Mouse (Mus musculus): ENCODE data around the gene Acad12. TPM values are rescaled to one million over a fixed set of nuclear protein-coding genes. Genes with fewer than 3 reads are reported as not detected.
A peak's percentile ranks its signal among the peaks of the same experiment; 100 is the strongest.
"Not testable (repeated sequence)": the region's sequence is repeated elsewhere in the genome, so short reads cannot be mapped to it uniquely, and the experiment has no call there.

Acad12 gene
- polyA plus RNA-seq (2015; fragmentation: Nextera tagmentation; extraction: Ambion mirVana) = 1.7 and 1.8 TPM in 2 replicates

- Histone ChIP-seq H3K9ac (replicated peaks) (peak within 1 kb of the TSS; percentile 89), H3K36me3 (no peaks in the 10 kb centered on the region), H3K4me3 (replicated peaks) (peak within 1 kb of the TSS; percentile 83), H3K9me3 (replicated peaks) (no peaks in the 10 kb centered on the region), H3K4me1 (peaks cover 17% of the 10 kb centered on the region), H3K27ac (replicated peaks) (peak within 1 kb of the TSS; percentile 88), H3K4me2 (peak within 1 kb of the TSS; percentile 79), H3K27me3 (replicated peaks) (no peaks in the 10 kb centered on the region)
- ATAC-seq (ENCODE audit: low FRiP score) = peak; percentile 89
- under 1% methylated on average over 57 of the region's 58 CpGs for WGBS
These were observed at the start of gene Acad12 for GRCm38 (mm10) chr5:121618592-121619513. Acad12 (minus strand) TSS chr5:121618938.

- no peak for ATAC-seq (ENCODE audit: low FRiP score)
- Histone ChIP-seq H3K4me2 (no peak overlapping the region), H3K9ac (replicated peaks) (no peak overlapping the region), H3K4me1 (no peaks in the 10 kb centered on the region), H3K9me3 (replicated peaks) (no peaks in the 10 kb centered on the region), H3K36me3 (peaks cover 54% of the 10 kb centered on the region), H3K4me3 (replicated peaks) (no peak overlapping the region), H3K27ac (replicated peaks) (no peak overlapping the region), H3K27me3 (replicated peaks) (no peaks in the 10 kb centered on the region)
- 82% methylated on average over 6 of the region's 6 CpGs for WGBS
These were observed 49.7 kb upstream of the Acad12 start for GRCm38 (mm10) chr5:121668411-121668810.

GRCm38 (mm10) chr5:121667067-121667466 is 48.3 kb upstream of the Acad12 start:
- H3K4me2 ChIP-seq = no peak overlapping the region
- H3K36me3 ChIP-seq = peaks cover 48% of the 10 kb centered on the region
- ATAC-seq (ENCODE audit: low FRiP score) = no peak
- H3K27me3 ChIP-seq (replicated peaks) = no peaks in the 10 kb centered on the region
- WGBS = 91% methylated on average over 4 of the region's 4 CpGs
- H3K9me3 ChIP-seq (replicated peaks) = no peaks in the 10 kb centered on the region
- no peak overlapping the region for H3K27ac ChIP-seq (replicated peaks)
- no peak overlapping the region for H3K4me3 ChIP-seq (replicated peaks)
- H3K4me1 ChIP-seq = peaks cover 6% of the 10 kb centered on the region
- no peak overlapping the region for H3K9ac ChIP-seq (replicated peaks)

GRCm38 (mm10) chr5:121664971-121665370 is 46.2 kb upstream of the Acad12 start:
- 95% methylated on average over 9 of the region's 9 CpGs for WGBS
- Histone ChIP-seq H3K27me3 (replicated peaks) (no peaks in the 10 kb centered on the region), H3K36me3 (peaks cover 39% of the 10 kb centered on the region), H3K4me2 (no peak overlapping the region), H3K9ac (replicated peaks) (no peak overlapping the region), H3K9me3 (replicated peaks) (no peaks in the 10 kb centered on the region), H3K27ac (replicated peaks) (no peak overlapping the region), H3K4me3 (replicated peaks) (no peak overlapping the region), H3K4me1 (peaks cover 18% of the 10 kb centered on the region)
- ATAC-seq (ENCODE audit: low FRiP score) = no peak

- Histone ChIP-seq H3K9ac (replicated peaks) (no peak overlapping the region), H3K9me3 (replicated peaks) (no peaks in the 10 kb centered on the region), H3K27ac (replicated peaks) (no peak overlapping the region), H3K27me3 (replicated peaks) (no peaks in the 10 kb centered on the region), H3K4me3 (replicated peaks) (no peak overlapping the region), H3K4me2 (no peak overlapping the region), H3K36me3 (peaks cover 38% of the 10 kb centered on the region), H3K4me1 (peaks cover 24% of the 10 kb centered on the region)
- no peak for ATAC-seq (ENCODE audit: low FRiP score)
- 89% methylated on average over 6 of the region's 6 CpGs for WGBS
These were observed 45.3 kb upstream of the Acad12 start for GRCm38 (mm10) chr5:121664078-121664477.

GRCm38 (mm10) chr5:121663456-121663855 is 44.7 kb upstream of the Acad12 start:
- no peak for ATAC-seq (ENCODE audit: low FRiP score)
- Histone ChIP-seq H3K36me3 (peaks cover 38% of the 10 kb centered on the region), H3K4me3 (replicated peaks) (no peak overlapping the region), H3K9me3 (replicated peaks) (no peaks in the 10 kb centered on the region), H3K9ac (replicated peaks) (no peak overlapping the region), H3K27ac (replicated peaks) (no peak overlapping the region), H3K27me3 (replicated peaks) (no peaks in the 10 kb centered on the region), H3K4me1 (peaks cover 24% of the 10 kb centered on the region), H3K4me2 (no peak overlapping the region)
- 91% methylated on average over 8 of the region's 8 CpGs for WGBS

GRCm38 (mm10) chr5:121661494-121661893 is 42.8 kb upstream of the Acad12 start:
- Histone ChIP-seq H3K27ac (replicated peaks) (no peak overlapping the region), H3K36me3 (peaks cover 27% of the 10 kb centered on the region), H3K9me3 (replicated peaks) (no peaks in the 10 kb centered on the region), H3K27me3 (replicated peaks) (no peaks in the 10 kb centered on the region), H3K9ac (replicated peaks) (peak overlapping the region; percentile 91), H3K4me1 (peaks cover 24% of the 10 kb centered on the region), H3K4me3 (replicated peaks) (peak overlapping the region; percentile 87), H3K4me2 (peak overlapping the region; percentile 86)
- ATAC-seq (ENCODE audit: low FRiP score) = no peak
- WGBS = 86% methylated on average over 5 of the region's 5 CpGs

GRCm38 (mm10) chr5:121660897-121661254 is 42.1 kb upstream of the Acad12 start:
- peaks cover 21% of the 10 kb centered on the region for H3K36me3 ChIP-seq
- no peaks in the 10 kb centered on the region for H3K9me3 ChIP-seq (replicated peaks)
- ATAC-seq (ENCODE audit: low FRiP score) = no peak
- peak overlapping the region; percentile 91 for H3K9ac ChIP-seq (replicated peaks)
- H3K27ac ChIP-seq (replicated peaks) = peak overlapping the region; percentile 82
- peak overlapping the region; percentile 86 for H3K4me2 ChIP-seq
- H3K4me3 ChIP-seq (replicated peaks) = peak overlapping the region; percentile 87
- peaks cover 24% of the 10 kb centered on the region for H3K4me1 ChIP-seq
- 2% methylated on average over 26 of the region's 26 CpGs for WGBS
- H3K27me3 ChIP-seq (replicated peaks) = no peaks in the 10 kb centered on the region

- Histone ChIP-seq H3K27ac (replicated peaks) (peak within 1 kb of the TSS; percentile 82), H3K9me3 (replicated peaks) (no peaks in the 10 kb centered on the region), H3K36me3 (peaks cover 21% of the 10 kb centered on the region), H3K4me2 (peak within 1 kb of the TSS; percentile 86), H3K4me1 (peaks cover 24% of the 10 kb centered on the region), H3K9ac (replicated peaks) (peak within 1 kb of the TSS; percentile 91), H3K27me3 (replicated peaks) (no peaks in the 10 kb centered on the region), H3K4me3 (replicated peaks) (peak within 1 kb of the TSS; percentile 87)
- ATAC-seq (ENCODE audit: low FRiP score) = peak; percentile 92
- WGBS = 2% methylated on average over 68 of the region's 85 CpGs
These were observed 41.5 kb upstream of the Acad12 start, which contains the start of the genes Acad10 and Brap for GRCm38 (mm10) chr5:121660059-121660896. Acad10 (minus strand) TSS chr5:121660514. Brap (plus strand) TSS chr5:121660563.

GRCm38 (mm10) chr5:121657656-121658055 is 38.9 kb upstream of the Acad12 start:
- not testable (repeated sequence) for H3K27me3 ChIP-seq (replicated peaks); H3K4me3 ChIP-seq (replicated peaks); H3K27ac ChIP-seq (replicated peaks); H3K9ac ChIP-seq (replicated peaks); H3K4me2 ChIP-seq; H3K36me3 ChIP-seq; ATAC-seq (ENCODE audit: low FRiP score); H3K9me3 ChIP-seq (replicated peaks)
- 94% methylated on average over 6 of the region's 6 CpGs for WGBS
- peaks cover 24% of the 10 kb centered on the region for H3K4me1 ChIP-seq

GRCm38 (mm10) chr5:121656866-121657265 is 38.1 kb upstream of the Acad12 start:
- not testable (repeated sequence) for H3K27ac ChIP-seq (replicated peaks); H3K36me3 ChIP-seq; H3K9me3 ChIP-seq (replicated peaks); H3K27me3 ChIP-seq (replicated peaks); H3K9ac ChIP-seq (replicated peaks); H3K4me3 ChIP-seq (replicated peaks); ATAC-seq (ENCODE audit: low FRiP score); H3K4me2 ChIP-seq
- 84% methylated on average over 6 of the region's 6 CpGs for WGBS
- H3K4me1 ChIP-seq = peaks cover 16% of the 10 kb centered on the region

Data from neural tube, embryonic 15.5 days (tissue).